Mouse (Mus musculus): ENCODE measurements around the gene Ttc19. TPM values are rescaled to one million over a fixed set of nuclear protein-coding genes. Genes with fewer than 3 reads are reported as not detected.

Ttc19 gene
- polyA plus RNA-seq, 1 experiment from 2014 or later = 3.4 TPM

GRCm38 (mm10) chr11:62305866-62306265, 24.6 kb downstream of the Ttc19 start:
- H3K27me3 ChIP-seq (ENCODE audit: control insufficient read depth, insufficient read depth, low read depth, low read length) = no peaks in the 10 kb centered on the region
- H3K4me3 ChIP-seq (ENCODE audit: low read depth, low read length) = no peak overlapping the region
- WGBS (ENCODE audit: insufficient replicate concordance) = 81% methylated on average over 2 of the region's 2 CpGs
- H3K4me2 ChIP-seq (ENCODE audit: low read depth, low read length) = no peak overlapping the region
- H3K9me3 ChIP-seq (replicated peaks; ENCODE audit: control insufficient read depth, low read length) = no peaks in the 10 kb centered on the region
- no peak overlapping the region for H3K9ac ChIP-seq (ENCODE audit: low read depth, low read length)
- H3K27ac ChIP-seq (ENCODE audit: low read length) = no peak overlapping the region
- no peaks in the 10 kb centered on the region for H3K4me1 ChIP-seq (ENCODE audit: control insufficient read depth, low read depth, low read length)
- H3K36me3 ChIP-seq (ENCODE audit: control insufficient read depth, insufficient read depth) = no peaks in the 10 kb centered on the region; the same call in 1 of the 2 replicates
- no peak for ATAC-seq (ENCODE audit: low read depth)

GRCm38 (mm10) chr11:62309296-62309695, 28.0 kb downstream of the Ttc19 start:
- Histone ChIP-seq H3K4me3 (ENCODE audit: low read depth, low read length) (no peak overlapping the region), H3K4me1 (ENCODE audit: control insufficient read depth, low read depth, low read length) (no peaks in the 10 kb centered on the region), H3K27ac (ENCODE audit: low read length) (no peak overlapping the region), H3K27me3 (ENCODE audit: control insufficient read depth, insufficient read depth, low read depth, low read length) (no peaks in the 10 kb centered on the region), H3K4me2 (ENCODE audit: low read depth, low read length) (no peak overlapping the region), H3K9me3 (replicated peaks; ENCODE audit: control insufficient read depth, low read length) (no peaks in the 10 kb centered on the region), H3K9ac (ENCODE audit: low read depth, low read length) (no peak overlapping the region), H3K36me3 (ENCODE audit: control insufficient read depth, insufficient read depth) (peaks cover 6% of the 10 kb centered on the region)
- no peak for ATAC-seq (ENCODE audit: low read depth)
- 77% methylated on average over 2 of the region's 2 CpGs for WGBS (ENCODE audit: insufficient replicate concordance)

- no peaks in the 10 kb centered on the region for H3K27me3 ChIP-seq (ENCODE audit: control insufficient read depth, insufficient read depth, low read depth, low read length)
- H3K4me1 ChIP-seq (ENCODE audit: control insufficient read depth, low read depth, low read length) = no peaks in the 10 kb centered on the region
- no peak overlapping the region for H3K4me2 ChIP-seq (ENCODE audit: low read depth, low read length)
- 85% methylated on average over 5 of the region's 5 CpGs for WGBS (ENCODE audit: insufficient replicate concordance)
- H3K27ac ChIP-seq (ENCODE audit: low read length) = no peak overlapping the region
- peaks cover 24% of the 10 kb centered on the region for H3K36me3 ChIP-seq (ENCODE audit: control insufficient read depth, insufficient read depth)
- no peak overlapping the region for H3K4me3 ChIP-seq (ENCODE audit: low read depth, low read length)
- no peaks in the 10 kb centered on the region for H3K9me3 ChIP-seq (replicated peaks; ENCODE audit: control insufficient read depth, low read length)
- no peak overlapping the region for H3K9ac ChIP-seq (ENCODE audit: low read depth, low read length)
- ATAC-seq (ENCODE audit: low read depth) = no peak
These were observed 33.7 kb downstream of the Ttc19 start for GRCm38 (mm10) chr11:62314984-62315383.

- Histone ChIP-seq H3K27me3 (ENCODE audit: control insufficient read depth, insufficient read depth, low read depth, low read length) (no peaks in the 10 kb centered on the region), H3K4me2 (ENCODE audit: low read depth, low read length) (no peak overlapping the region), H3K9ac (ENCODE audit: low read depth, low read length) (no peak overlapping the region), H3K4me1 (ENCODE audit: control insufficient read depth, low read depth, low read length) (no peaks in the 10 kb centered on the region), H3K36me3 (ENCODE audit: control insufficient read depth, insufficient read depth) (peaks cover 37% of the 10 kb centered on the region), H3K9me3 (replicated peaks; ENCODE audit: control insufficient read depth, low read length) (no peaks in the 10 kb centered on the region), H3K4me3 (ENCODE audit: low read depth, low read length) (no peak overlapping the region), H3K27ac (ENCODE audit: low read length) (no peak overlapping the region)
- WGBS (ENCODE audit: insufficient replicate concordance) = 83% methylated on average over 11 of the region's 11 CpGs
- ATAC-seq (ENCODE audit: low read depth) = no peak
These were observed 36.5 kb downstream of the Ttc19 start for GRCm38 (mm10) chr11:62317746-62318145.

GRCm38 (mm10) chr11:62320097-62320496, 38.8 kb downstream of the Ttc19 start:
- WGBS (ENCODE audit: insufficient replicate concordance) = 80% methylated on average over 3 of the region's 3 CpGs
- no peak for ATAC-seq (ENCODE audit: low read depth)
- Histone ChIP-seq H3K27ac (ENCODE audit: low read length) (no peak overlapping the region), H3K4me2 (ENCODE audit: low read depth, low read length) (no peak overlapping the region), H3K9ac (ENCODE audit: low read depth, low read length) (no peak overlapping the region), H3K4me1 (ENCODE audit: control insufficient read depth, low read depth, low read length) (no peaks in the 10 kb centered on the region), H3K27me3 (ENCODE audit: control insufficient read depth, insufficient read depth, low read depth, low read length) (no peaks in the 10 kb centered on the region), H3K9me3 (replicated peaks; ENCODE audit: control insufficient read depth, low read length) (no peaks in the 10 kb centered on the region), H3K36me3 (ENCODE audit: control insufficient read depth, insufficient read depth) (peaks cover 36% of the 10 kb centered on the region), H3K4me3 (ENCODE audit: low read depth, low read length) (no peak overlapping the region)

GRCm38 (mm10) chr11:62323659-62324058, 42.4 kb downstream of the Ttc19 start:
- Histone ChIP-seq H3K4me2 (ENCODE audit: low read depth, low read length) (no peak overlapping the region), H3K36me3 (ENCODE audit: control insufficient read depth, insufficient read depth) (peaks cover 43% of the 10 kb centered on the region), H3K9me3 (replicated peaks; ENCODE audit: control insufficient read depth, low read length) (no peaks in the 10 kb centered on the region), H3K4me1 (ENCODE audit: control insufficient read depth, low read depth, low read length) (no peaks in the 10 kb centered on the region), H3K4me3 (ENCODE audit: low read depth, low read length) (no peak overlapping the region), H3K27me3 (ENCODE audit: control insufficient read depth, insufficient read depth, low read depth, low read length) (no peaks in the 10 kb centered on the region), H3K9ac (ENCODE audit: low read depth, low read length) (no peak overlapping the region), H3K27ac (ENCODE audit: low read length) (no peak overlapping the region)
- ATAC-seq (ENCODE audit: low read depth) = no peak
- WGBS (ENCODE audit: insufficient replicate concordance) = 81% methylated on average over 3 of the region's 3 CpGs

GRCm38 (mm10) chr11:62331141-62331540, 49.9 kb downstream of the Ttc19 start:
- no peak overlapping the region for H3K4me2 ChIP-seq (ENCODE audit: low read depth, low read length)

GRCm38 (mm10) chr11:62332228-62332627, 51.0 kb downstream of the Ttc19 start:
- WGBS (ENCODE audit: insufficient replicate concordance) = 70% methylated on average over 4 of the region's 4 CpGs
- Histone ChIP-seq H3K27ac (ENCODE audit: low read length) (no peak overlapping the region), H3K4me3 (ENCODE audit: low read depth, low read length) (no peak overlapping the region), H3K36me3 (ENCODE audit: control insufficient read depth, insufficient read depth) (peaks cover 45% of the 10 kb centered on the region), H3K27me3 (ENCODE audit: control insufficient read depth, insufficient read depth, low read depth, low read length) (no peaks in the 10 kb centered on the region), H3K4me2 (ENCODE audit: low read depth, low read length) (no peak overlapping the region), H3K4me1 (ENCODE audit: control insufficient read depth, low read depth, low read length) (no peaks in the 10 kb centered on the region), H3K9ac (ENCODE audit: low read depth, low read length) (no peak overlapping the region), H3K9me3 (replicated peaks; ENCODE audit: control insufficient read depth, low read length) (no peaks in the 10 kb centered on the region)
- no peak for ATAC-seq (ENCODE audit: low read depth)

More at GRCm38 (mm10) chr11:62331141-62331540, 49.9 kb downstream of the Ttc19 start:
- Histone ChIP-seq H3K4me3 (ENCODE audit: low read depth, low read length) (no peak overlapping the region), H3K9ac (ENCODE audit: low read depth, low read length) (no peak overlapping the region), H3K27ac (ENCODE audit: low read length) (no peak overlapping the region), H3K27me3 (ENCODE audit: control insufficient read depth, insufficient read depth, low read depth, low read length) (no peaks in the 10 kb centered on the region), H3K9me3 (replicated peaks; ENCODE audit: control insufficient read depth, low read length) (no peaks in the 10 kb centered on the region), H3K4me1 (ENCODE audit: control insufficient read depth, low read depth, low read length) (no peaks in the 10 kb centered on the region), H3K36me3 (ENCODE audit: control insufficient read depth, insufficient read depth) (peaks cover 44% of the 10 kb centered on the region)
- no peak for ATAC-seq (ENCODE audit: low read depth)
- 81% methylated on average over 5 of the region's 5 CpGs for WGBS (ENCODE audit: insufficient replicate concordance)

- Histone ChIP-seq H3K4me3 (ENCODE audit: low read depth, low read length) (no peak overlapping the region), H3K36me3 (ENCODE audit: control insufficient read depth, insufficient read depth) (peaks cover 32% of the 10 kb centered on the region), H3K4me1 (ENCODE audit: control insufficient read depth, low read depth, low read length) (no peaks in the 10 kb centered on the region), H3K4me2 (ENCODE audit: low read depth, low read length) (no peak overlapping the region), H3K27me3 (ENCODE audit: control insufficient read depth, insufficient read depth, low read depth, low read length) (no peaks in the 10 kb centered on the region), H3K9me3 (replicated peaks; ENCODE audit: control insufficient read depth, low read length) (no peaks in the 10 kb centered on the region), H3K27ac (ENCODE audit: low read length) (no peak overlapping the region), H3K9ac (ENCODE audit: low read depth, low read length) (no peak overlapping the region)
- 86% methylated on average over 13 of the region's 13 CpGs for WGBS (ENCODE audit: insufficient replicate concordance)
- ATAC-seq (ENCODE audit: low read depth) = no peak
These were observed 61.7 kb downstream of the Ttc19 start for GRCm38 (mm10) chr11:62343002-62343401.
